Mouse (Mus musculus) liver, adult 2 months (tissue): ENCODE data around the gene Chchd4. TPM values are rescaled to one million over a fixed set of nuclear protein-coding genes. Genes with fewer than 3 reads are reported as not detected.
A peak's percentile ranks its signal among the peaks of the same experiment; 100 is the strongest.
"Not testable (repeated sequence)": the region's sequence is repeated elsewhere in the genome, so short reads cannot be mapped to it uniquely, and the experiment has no call there.

Source experiments
- DNase-seq: peaks from one replicate; pipeline ENCODE4 v3.0.0-alpha.2; 2011; ENCODE audit warnings: low read depth, low spot score; ENCODE audit errors: extremely low read depth
- H3K27ac ChIP-seq: fragments of 200-500 bp; replicated peaks from 2 replicates; pipeline ENCODE4 v1.5.1; 2012; ENCODE audit warnings: low read depth, mild to moderate bottlenecking, control low read depth, inconsistent platforms, low read length; ENCODE audit not compliant: insufficient read depth
- H3K27me3 ChIP-seq: fragments of 200-500 bp; 2 replicates; pipeline ENCODE4 v1.6.1; 2012; ENCODE audit warnings: mild to moderate bottlenecking, moderate library complexity, low read length, inconsistent platforms; ENCODE audit not compliant: control insufficient read depth, insufficient read depth
- H3K36me3 ChIP-seq: fragments of 200-500 bp; 2 replicates; pipeline ENCODE4 v1.6.1; 2012; ENCODE audit warnings: low read length, inconsistent platforms; ENCODE audit not compliant: control insufficient read depth, insufficient read depth
- H3K4me1 ChIP-seq: fragments of 200-500 bp; 2 replicates; pipeline ENCODE4 v1.6.1; 2011; ENCODE audit warnings: low read length; ENCODE audit not compliant: control insufficient read depth, insufficient read depth
- H3K4me3 ChIP-seq: fragments of 200-500 bp; 2 replicates; pipeline ENCODE4 v1.5.1; 2011; ENCODE audit warnings: low read depth, mild to moderate bottlenecking, control low read depth, low read length, moderate library complexity; ENCODE audit not compliant: insufficient read depth
- H3K79me2 ChIP-seq: fragments of 200-500 bp; 2 replicates; pipeline ENCODE4 v1.6.1; 2012; ENCODE audit warnings: inconsistent platforms, mild to moderate bottlenecking, low read length, moderate library complexity; ENCODE audit not compliant: control insufficient read depth, insufficient read depth
- H3K9ac ChIP-seq: fragments of 200-500 bp; 2 replicates; pipeline ENCODE4 v1.6.1; 2012; ENCODE audit warnings: low read depth, mild to moderate bottlenecking, control low read depth, inconsistent platforms, low read length
- CTCF ChIP-seq: fragments of 200-500 bp; IDR thresholded peaks from 2 replicates; pipeline ENCODE4 v1.5.1; 2011; ENCODE audit warnings: low read depth, low read length, control low read depth
- POLR2A ChIP-seq: fragments of 200-500 bp; IDR thresholded peaks from 2 replicates; pipeline ENCODE4 v1.6.1; 2011; ENCODE audit warnings: low read length, control low read depth; ENCODE audit not compliant: insufficient read depth; ENCODE audit errors: extremely low read depth
- WGBS: fragments of 180-500 bp; shearing (Covaris S2); methylation state at CpG from one replicate; pipeline ENCODE4 v1.1.7; 2018; 5-methylcytosine and 5-hydroxymethylcytosine counted together
- polyA plus RNA-seq: library from polyadenylated mRNA; depleted of rRNA; stranded (reverse); fragments of >200 nt; gene quantifications from 2 replicates; pipeline ENCODE4 v1.2.3, GENCODE M21; 2012
- total RNA-seq: library from RNA; depleted of rRNA; stranded (reverse); fragments of >200 nt; gene quantifications from 2 replicates; pipeline ENCODE4 v1.2.3, GENCODE M21; 2014

Gene Chchd4
- total and polyA plus RNA-seq, 2 experiments, result 4.2 TPM

DNA sequence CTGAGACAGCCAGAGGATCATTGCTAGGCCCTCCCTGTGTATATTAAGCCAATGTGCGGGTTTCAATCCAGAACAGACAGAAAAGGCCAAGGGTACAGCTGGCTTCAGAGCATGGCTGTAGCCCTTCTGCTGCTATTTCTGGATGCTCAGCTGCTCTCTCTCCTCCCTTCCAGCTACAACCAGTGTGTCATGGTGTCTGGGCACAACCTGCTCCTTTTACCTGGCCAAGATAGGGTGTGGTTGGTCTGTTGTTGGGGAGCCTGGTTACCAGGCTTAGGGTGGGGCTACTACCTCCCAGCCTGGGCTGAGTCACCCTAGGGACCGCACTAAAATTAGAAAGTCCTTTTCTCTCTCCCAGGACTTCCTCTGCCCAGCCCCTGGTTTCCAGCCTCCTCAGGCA, 10.0 kb upstream of the Chchd4 start:
- DNase-seq, result no peak
- no peaks in the 10 kb centered on the region for H3K27me3 ChIP-seq
- peaks cover 18% of the 10 kb centered on the region for H3K36me3 ChIP-seq
- 91% methylated on average over 2 of the region's 2 CpGs for WGBS
- no peak for TF ChIP-seq CTCF
- TF ChIP-seq POLR2A, result no peak
- H3K4me1 ChIP-seq, result no peaks in the 10 kb centered on the region
- no peak overlapping the region for H3K9ac ChIP-seq
- no peaks in the 10 kb centered on the region for H3K79me2 ChIP-seq
- no peak overlapping the region for H3K4me3 ChIP-seq
- no peak overlapping the region for H3K27ac ChIP-seq

DNA sequence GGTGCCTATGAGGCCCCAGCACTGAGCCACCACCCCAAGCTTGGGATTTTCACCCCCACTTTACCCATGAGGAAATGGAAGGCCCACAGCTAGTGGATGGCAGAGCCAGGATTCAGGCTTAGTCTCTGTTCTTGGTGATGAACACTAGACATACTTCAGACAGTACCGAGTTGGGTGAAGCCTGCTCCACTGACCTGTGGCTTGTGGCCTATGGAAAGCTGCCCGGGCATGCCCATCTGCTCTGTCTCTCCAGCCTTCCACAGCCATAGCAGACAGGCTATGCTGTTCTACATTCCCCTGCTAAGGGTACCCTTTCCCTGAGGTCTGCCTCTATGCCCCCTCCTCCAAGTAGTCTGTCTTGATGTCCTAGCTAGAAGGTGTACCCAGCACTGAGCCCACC, 3.2 kb upstream of the Chchd4 start:
- no peak for DNase-seq
- H3K9ac ChIP-seq, result no peak overlapping the region
- TF ChIP-seq CTCF, result no peak
- no peak for TF ChIP-seq POLR2A
- H3K79me2 ChIP-seq, result peaks cover 4% of the 10 kb centered on the region; the same call in 1 of the 2 replicates
- no peak overlapping the region for H3K27ac ChIP-seq
- peaks cover 7% of the 10 kb centered on the region for H3K4me1 ChIP-seq
- 93% methylated on average over 2 of the region's 2 CpGs for WGBS
- H3K27me3 ChIP-seq, result no peaks in the 10 kb centered on the region
- no peak overlapping the region for H3K4me3 ChIP-seq
- H3K36me3 ChIP-seq, result peaks cover 6% of the 10 kb centered on the region; the same call in 1 of the 2 replicates

DNA sequence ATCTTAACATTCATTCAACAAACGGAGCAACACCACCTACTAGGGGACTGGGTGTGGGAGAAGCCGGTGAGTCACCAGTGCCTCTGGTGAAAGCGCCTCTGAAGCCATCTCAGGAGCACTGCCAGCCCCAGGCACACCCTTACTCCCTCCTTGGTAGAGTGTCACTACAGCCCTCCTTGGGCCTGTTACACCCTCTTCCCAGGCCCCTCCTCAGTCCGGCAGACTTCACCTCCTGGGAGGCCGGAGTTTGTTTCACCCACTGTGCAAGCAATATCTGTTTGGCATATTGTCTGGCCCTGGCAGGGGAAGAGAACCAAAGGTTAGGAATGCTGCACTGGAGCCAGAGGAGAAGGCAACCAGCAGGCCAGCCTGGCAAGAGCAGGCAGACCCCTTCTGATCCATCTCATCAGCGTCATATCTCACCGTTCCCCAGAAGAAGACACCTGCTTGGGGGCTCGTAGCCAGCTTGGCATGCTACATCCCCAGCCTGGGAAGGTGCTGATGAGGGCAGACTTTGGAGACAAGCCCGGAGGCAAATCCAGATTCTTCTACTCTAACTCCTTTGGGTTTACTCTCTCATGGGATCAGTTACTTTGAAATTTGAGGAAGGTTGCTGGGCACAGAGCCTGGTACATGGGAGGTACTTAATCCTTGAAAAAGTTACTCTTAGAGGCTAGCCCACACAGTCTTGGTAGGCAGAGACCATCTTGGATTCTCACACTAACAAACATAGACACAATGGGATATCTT, 1.3 kb upstream of the Chchd4 start:
- DNase-seq, result peak; percentile 58
- Histone ChIP-seq H3K27ac (no peak overlapping the region), H3K4me1 (peaks cover 7% of the 10 kb centered on the region), H3K27me3 (no peaks in the 10 kb centered on the region), H3K79me2 (peaks cover 4% of the 10 kb centered on the region; the same call in 1 of the 2 replicates), H3K4me3 (peak overlapping the region; percentile 19; the same call in 1 of the 2 replicates), H3K36me3 (peaks cover 6% of the 10 kb centered on the region; the same call in 1 of the 2 replicates), H3K9ac (peak overlapping the region; percentile 20; the same call in 1 of the 2 replicates)
- no peak for TF ChIP-seq POLR2A
- TF ChIP-seq CTCF, result no peak
- WGBS, result 49% methylated on average over 9 of the region's 9 CpGs

DNA sequence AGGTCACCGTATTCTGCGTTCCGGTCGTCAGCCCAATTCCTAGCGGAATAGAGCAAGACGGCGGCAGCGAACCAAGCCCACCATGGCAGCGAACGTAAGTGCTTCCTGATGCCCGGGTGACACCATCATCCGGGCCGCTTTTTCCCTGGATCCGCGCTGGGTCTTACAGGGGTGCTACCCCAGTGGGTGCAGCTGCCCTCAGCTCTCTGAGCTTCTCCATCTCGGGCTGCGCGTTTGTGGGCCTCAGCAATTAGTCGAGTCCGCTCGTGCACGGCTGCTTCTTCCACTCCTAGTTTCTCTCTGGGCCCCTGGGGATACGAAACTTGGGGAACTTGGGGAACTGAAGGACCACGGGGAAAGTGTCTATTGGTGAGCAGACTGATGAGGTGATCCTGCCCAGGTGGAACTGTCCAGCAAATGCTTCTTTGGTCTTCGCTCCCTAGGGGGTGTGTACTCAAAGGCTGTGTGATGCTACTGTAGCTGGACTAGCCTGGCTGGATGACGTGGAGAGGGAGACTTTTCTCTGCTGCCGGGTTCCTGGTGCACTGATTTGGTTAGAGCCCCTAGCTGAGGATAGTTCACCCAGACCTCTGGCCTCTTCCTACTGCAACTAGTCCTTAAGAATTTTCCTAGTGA, 577 bp upstream of the Chchd4 start:
- Histone ChIP-seq H3K9ac (peak overlapping the region; percentile 66), H3K27me3 (no peaks in the 10 kb centered on the region), H3K4me3 (peak overlapping the region; percentile 69), H3K36me3 (peaks cover 2% of the 10 kb centered on the region; the same call in 1 of the 2 replicates), H3K79me2 (peaks cover 4% of the 10 kb centered on the region; the same call in 1 of the 2 replicates), H3K4me1 (peaks cover 7% of the 10 kb centered on the region), H3K27ac (peak overlapping the region; percentile 18)
- peak; percentile 48; the same call in 1 of the 2 replicates for TF ChIP-seq POLR2A
- no peak for TF ChIP-seq CTCF
- DNase-seq, result peak; percentile 49
- WGBS, result under 1% methylated on average over 27 of the region's 27 CpGs

DNA sequence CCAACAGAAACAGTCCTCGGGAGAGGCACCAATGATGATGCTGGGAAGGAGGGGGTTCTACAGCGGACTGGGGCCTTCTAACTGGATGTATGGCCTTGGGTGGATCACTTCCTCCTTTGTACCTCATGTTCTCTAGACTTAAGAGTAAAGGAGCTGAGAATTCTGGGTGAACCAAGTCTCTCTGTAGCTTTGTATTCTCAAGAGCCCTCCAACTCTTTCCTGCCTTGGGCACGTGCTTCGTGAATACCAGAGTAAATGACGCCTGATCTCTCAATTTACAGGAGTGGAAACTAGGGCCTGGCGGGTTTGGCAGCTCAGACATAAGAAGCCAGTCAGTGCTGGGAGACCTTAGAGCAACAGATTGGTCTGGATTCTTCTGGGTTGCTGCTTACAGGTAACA, 1.0 kb downstream of the Chchd4 start:
- 55% methylated on average over 6 of the region's 6 CpGs for WGBS
- TF ChIP-seq CTCF (no peak), POLR2A (no peak)
- peaks cover 2% of the 10 kb centered on the region; the same call in 1 of the 2 replicates for H3K36me3 ChIP-seq
- H3K9ac ChIP-seq, result peak overlapping the region; percentile 86
- peak overlapping the region; percentile 79 for H3K4me3 ChIP-seq
- peak overlapping the region; percentile 79; the same call in 1 of the 2 replicates for H3K27ac ChIP-seq
- no peaks in the 10 kb centered on the region for H3K27me3 ChIP-seq
- H3K4me1 ChIP-seq, result peaks cover 7% of the 10 kb centered on the region
- no peak for DNase-seq
- H3K79me2 ChIP-seq, result peaks cover 4% of the 10 kb centered on the region; the same call in 1 of the 2 replicates

DNA sequence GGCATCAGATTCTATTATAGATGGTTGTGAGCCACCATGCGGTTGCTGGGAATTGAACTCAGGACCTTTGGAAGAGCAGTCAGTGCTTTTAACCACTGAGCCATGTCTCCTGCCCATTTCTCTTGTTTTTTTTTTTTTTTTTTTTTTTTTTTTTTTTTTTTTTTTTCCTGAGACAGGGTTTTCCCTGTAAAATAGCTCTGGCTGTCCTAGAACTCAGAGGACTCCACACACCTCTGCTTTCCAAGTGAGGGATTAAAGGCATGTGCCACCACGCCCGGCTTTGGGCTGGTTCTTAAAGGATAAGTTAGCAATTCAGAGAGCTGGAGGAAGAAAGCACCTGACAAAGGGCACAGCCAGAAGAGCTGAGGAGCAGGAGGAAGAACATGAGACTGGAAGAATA, 1.9 kb downstream of the Chchd4 start:
- H3K4me1 ChIP-seq, H3K4me3 ChIP-seq, H3K79me2 ChIP-seq, H3K9ac ChIP-seq, H3K36me3 ChIP-seq, DNase-seq, H3K27me3 ChIP-seq, H3K27ac ChIP-seq: not testable (repeated sequence)
- 97% methylated on average over 3 of the region's 3 CpGs for WGBS
